Mouse (Mus musculus): Measurements from ENCODE around the gene Slc30a5.

GRCm38 (mm10) chr13:100789083-100789482 lies 44.1 kb downstream of the Slc30a5 start:
- TF ChIP-seq EP300 (IDR thresholded peaks at IDR 0.05; ENCODE audit: low read depth) (no peak), CTCF (IDR thresholded peaks at IDR 0.05; ENCODE audit: low read depth) (no peak)
